Mouse (Mus musculus): ENCODE measurements around the gene Ubr7. TPM values are rescaled to one million over a fixed set of nuclear protein-coding genes. Genes with fewer than 3 reads are reported as not detected.
A peak's percentile ranks its signal among the peaks of the same experiment; 100 is the strongest.

The Ubr7 gene
- total RNA-seq, 2 experiments from 2014 or later: 24.4 to 25.3 TPM

GRCm38 (mm10) chr12:102740285-102740684 lies 17.5 kb upstream of the Ubr7 start:
- intact Hi-C loops (cut with DNase I): loop anchor here (1.0 to 5.0 kb wide), 2 partner anchors 137 to 325 kb away; partner anchors contain the start of gene Btbd7
- DNase-seq (ENCODE audit: low spot score): no peak

GRCm38 (mm10) chr12:102742056-102742455 lies 15.7 kb upstream of the Ubr7 start:
- DNase-seq (ENCODE audit: low spot score): no peak
- intact Hi-C loops (cut with DNase I): loop anchor here (2.0 to 5.0 kb wide), 2 partner anchors 15 to 135 kb away; partner anchors contain the start of genes Btbd7, Gm28051, Gon7 and Ubr7

- no peak for DNase-seq (ENCODE audit: low spot score)
- intact Hi-C loops (cut with DNase I): loop anchor here (2.0 to 5.0 kb wide), 2 partner anchors 14 to 134 kb away; partner anchors contain the start of genes Btbd7, Gm28051, Gon7 and Ubr7
Observed at GRCm38 (mm10) chr12:102743036-102743588, 14.7 kb upstream of the Ubr7 start.

GRCm38 (mm10) chr12:102743589-102744574 lies 13.9 kb upstream of the Ubr7 start, which contains the start of the genes Moap1 and Tmem251:
Gene Moap1, minus strand, starts transcription at chr12:102743661.
Gene Tmem251, plus strand, starts transcription at chr12:102743762.
- DNase-seq (ENCODE audit: low spot score): peak; percentile 82
- intact Hi-C loops (cut with DNase I): loop anchor here (2.0 to 5.0 kb wide), 2 partner anchors 13 to 133 kb away; partner anchors contain the start of genes Btbd7, Gm28051, Gon7 and Ubr7

GRCm38 (mm10) chr12:102744839-102745238 lies 12.9 kb upstream of the Ubr7 start:
- DNase-seq (ENCODE audit: low spot score): no peak
- intact Hi-C loops (cut with DNase I): loop anchor here (5.0 kb wide), 1 partner anchor 132 kb away; the partner anchor contains the start of gene Btbd7

- DNase-seq (ENCODE audit: low spot score): no peak
- intact Hi-C loops (cut with DNase I): no loop called here
Observed at GRCm38 (mm10) chr12:102748256-102748655, 9.5 kb upstream of the Ubr7 start.

- DNase-seq (ENCODE audit: low spot score): no peak
- intact Hi-C loops (cut with DNase I): loop anchor here (2.0 kb wide), 1 partner anchor 14 kb away; the partner anchor contains the start of genes Moap1 and Tmem251
Observed at GRCm38 (mm10) chr12:102756304-102756703, 1.5 kb upstream of the Ubr7 start.

- intact Hi-C loops (cut with DNase I): loop anchor here (2.0 kb wide), 1 partner anchor 14 kb away; the partner anchor contains the start of genes Moap1 and Tmem251
- DNase-seq (ENCODE audit: low spot score): no peak
Observed at GRCm38 (mm10) chr12:102757055-102757688, 595 bp upstream of the Ubr7 start.

- intact Hi-C loops (cut with DNase I): loop anchor here (2.0 kb wide), 1 partner anchor 120 kb away; the partner anchor contains the start of gene Btbd7
- no peak for DNase-seq (ENCODE audit: low spot score)
Observed at GRCm38 (mm10) chr12:102758403-102758756, 613 bp downstream of the Ubr7 start, which contains the start of gene Gm20604. Gene Gm20604, minus strand, starts transcription at chr12:102758672.

GRCm38 (mm10) chr12:102758936-102759335 lies 1.2 kb downstream of the Ubr7 start:
- intact Hi-C loops (cut with DNase I): loop anchor here (2.0 kb wide), 1 partner anchor 120 kb away; the partner anchor contains the start of gene Btbd7
- DNase-seq (ENCODE audit: low spot score): no peak

- intact Hi-C loops (cut with DNase I): no loop called here
Observed at GRCm38 (mm10) chr12:102761668-102762067, 3.9 kb downstream of the Ubr7 start.

GRCm38 (mm10) chr12:102763696-102764095 lies 5.9 kb downstream of the Ubr7 start:
- intact Hi-C loops (cut with DNase I): no loop called here
- DNase-seq (ENCODE audit: low spot score): no peak

More at GRCm38 (mm10) chr12:102761668-102762067, 3.9 kb downstream of the Ubr7 start:
- DNase-seq (ENCODE audit: low spot score): no peak

- intact Hi-C loops (cut with DNase I): no loop called here
- no peak for DNase-seq (ENCODE audit: low spot score)
Observed at GRCm38 (mm10) chr12:102769000-102769399, 11.2 kb downstream of the Ubr7 start.

- DNase-seq (ENCODE audit: low spot score): no peak
- intact Hi-C loops (cut with DNase I): no loop called here
Observed at GRCm38 (mm10) chr12:102771601-102772000, 13.8 kb downstream of the Ubr7 start.

GRCm38 (mm10) chr12:102772676-102773075 lies 14.9 kb downstream of the Ubr7 start:
- DNase-seq (ENCODE audit: low spot score): no peak
- intact Hi-C loops (cut with DNase I): no loop called here

- intact Hi-C loops (cut with DNase I): no loop called here
- no peak for DNase-seq (ENCODE audit: low spot score)
Observed at GRCm38 (mm10) chr12:102776035-102776434, 18.3 kb downstream of the Ubr7 start.

GRCm38 (mm10) chr12:102778151-102778550 lies 20.4 kb downstream of the Ubr7 start:
- intact Hi-C loops (cut with DNase I): no loop called here
- no peak for DNase-seq (ENCODE audit: low spot score)

GRCm38 (mm10) chr12:102779452-102779851 lies 21.7 kb downstream of the Ubr7 start:
- no peak for DNase-seq (ENCODE audit: low spot score)
- intact Hi-C loops (cut with DNase I): no loop called here

- no peak for DNase-seq (ENCODE audit: low spot score)
- intact Hi-C loops (cut with DNase I): no loop called here
Observed at GRCm38 (mm10) chr12:102782841-102783240, 25.1 kb downstream of the Ubr7 start.
